Mouse (Mus musculus) brown adipose tissue, adult 24 weeks (tissue): ENCODE results near the gene Col9a3. TPM values are rescaled to one million over a fixed set of nuclear protein-coding genes. Genes with fewer than 3 reads are reported as not detected.

Experiments used
- H3K27ac ChIP-seq: fragments of 200-500 bp; replicated peaks from 2 replicates; pipeline ENCODE4 v1.5.1; 2012; ENCODE audit warnings: low read depth, mild to moderate bottlenecking, low read length
- H3K4me1 ChIP-seq: fragments of 200-500 bp; 2 replicates; pipeline ENCODE4 v1.6.1; 2012; ENCODE audit warnings: low read length, mixed read lengths; ENCODE audit not compliant: control insufficient read depth, insufficient read depth, insufficient read length
- H3K4me3 ChIP-seq: fragments of 200-500 bp; 2 replicates; pipeline ENCODE4 v1.5.1; 2012; ENCODE audit warnings: low read depth, mild to moderate bottlenecking, low read length, moderate library complexity; ENCODE audit not compliant: insufficient read depth
- polyA plus RNA-seq: library from polyadenylated mRNA; stranded (reverse); fragments of >200 nt; gene quantifications from 2 replicates; pipeline ENCODE4 v1.2.4, GENCODE M21; 2012; ENCODE audit not compliant: missing spikeins, insufficient read depth, insufficient read length

Gene Col9a3
- polyA plus RNA-seq, 1 experiment: not detected

DNA sequence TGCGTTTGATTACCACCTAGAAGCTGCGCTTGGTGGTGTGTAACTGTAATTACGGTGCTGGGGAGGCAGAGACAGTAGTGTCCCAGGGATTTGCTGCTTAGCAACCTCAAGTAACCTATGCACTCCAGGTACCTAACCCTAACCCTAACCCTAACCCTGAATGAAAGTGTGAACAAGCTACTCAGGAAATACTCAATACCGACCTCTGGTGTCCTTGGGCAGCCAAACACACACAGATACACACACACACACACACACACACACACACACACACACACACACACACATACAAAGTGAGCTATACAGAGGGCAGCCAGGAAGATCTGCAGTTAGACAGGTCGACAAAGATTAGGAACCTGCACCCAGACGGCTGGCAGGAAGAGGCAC is 8.9 kb upstream of the Col9a3 start:
- Histone ChIP-seq H3K4me1 (peaks cover 4% of the 10 kb centered on the region; the same call in 1 of the 2 replicates), H3K27ac (no peak overlapping the region), H3K4me3 (peak overlapping the region; percentile 97)

DNA sequence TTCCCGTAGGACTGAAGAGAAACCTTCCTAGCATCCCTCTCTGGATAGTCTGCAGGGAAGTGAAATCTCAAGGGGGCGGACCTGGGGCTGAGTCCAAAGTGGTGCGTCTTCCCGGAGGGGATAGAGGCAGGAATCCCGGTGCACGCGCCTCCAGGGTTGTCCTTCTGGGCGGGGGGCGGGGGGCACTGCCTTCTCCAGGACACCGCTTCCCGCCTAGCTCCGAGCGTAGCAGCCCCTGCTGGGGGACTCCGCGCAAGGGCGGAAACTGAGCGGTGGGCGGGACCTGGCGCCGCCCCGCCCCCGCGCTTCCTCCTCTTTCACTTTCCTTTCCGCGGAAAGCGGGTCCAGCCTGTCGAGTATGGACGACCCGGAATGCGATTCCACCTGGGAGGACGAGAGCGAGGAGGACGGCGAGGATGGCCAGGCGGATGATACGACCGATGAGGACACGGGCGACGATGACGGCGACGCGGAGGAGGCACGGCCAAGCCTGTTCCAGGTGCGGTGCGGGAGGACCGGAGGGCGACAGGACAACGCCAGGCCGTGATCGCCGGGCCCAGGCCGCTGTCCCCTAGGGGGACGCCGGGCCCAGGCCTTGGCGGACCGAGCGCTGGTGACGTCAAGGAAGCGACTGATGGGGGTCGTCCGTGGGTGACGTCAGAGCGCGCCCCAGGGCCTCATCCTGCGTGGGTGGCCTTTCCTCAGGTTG is 8.3 kb upstream of the Col9a3 start, which contains the start of gene Ogfr:
Gene Ogfr (plus strand): TSS at position 123 of the 709 bp plus-strand sequence.
- Histone ChIP-seq H3K4me3 (peak within 1 kb of the TSS; percentile 97), H3K4me1 (peaks cover 4% of the 10 kb centered on the region; the same call in 1 of the 2 replicates), H3K27ac (peak within 1 kb of the TSS; percentile 96)

DNA sequence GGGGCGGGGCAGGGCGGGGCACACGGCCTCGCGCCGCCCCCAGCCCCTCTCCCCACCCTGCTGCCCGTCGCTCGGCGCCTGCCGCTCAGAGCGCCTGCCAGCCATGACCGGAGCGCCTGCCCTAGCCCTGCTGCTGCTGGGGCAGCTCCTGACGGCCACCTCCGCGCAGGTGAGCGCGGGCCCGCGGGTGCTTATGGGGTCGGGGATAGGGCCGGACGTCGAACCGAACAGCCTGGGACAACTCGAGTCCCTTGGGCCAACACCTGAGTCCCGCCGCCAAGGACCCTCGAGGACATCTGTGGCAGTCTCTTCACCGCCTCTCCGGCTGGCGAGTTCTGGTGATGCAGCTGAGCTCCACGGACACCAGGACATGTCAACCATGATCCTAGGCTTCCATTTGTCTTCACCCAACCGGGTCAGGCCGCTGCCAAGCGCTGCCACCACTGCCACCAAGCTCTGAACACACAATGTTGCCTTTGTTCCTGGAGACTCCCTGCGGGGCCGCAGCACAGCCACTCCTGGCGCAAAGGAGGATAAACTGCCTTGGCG is 641 bp downstream of the Col9a3 start:
- Histone ChIP-seq H3K4me3 (no peak overlapping the region), H3K4me1 (no peaks in the 10 kb centered on the region), H3K27ac (no peak overlapping the region)

DNA sequence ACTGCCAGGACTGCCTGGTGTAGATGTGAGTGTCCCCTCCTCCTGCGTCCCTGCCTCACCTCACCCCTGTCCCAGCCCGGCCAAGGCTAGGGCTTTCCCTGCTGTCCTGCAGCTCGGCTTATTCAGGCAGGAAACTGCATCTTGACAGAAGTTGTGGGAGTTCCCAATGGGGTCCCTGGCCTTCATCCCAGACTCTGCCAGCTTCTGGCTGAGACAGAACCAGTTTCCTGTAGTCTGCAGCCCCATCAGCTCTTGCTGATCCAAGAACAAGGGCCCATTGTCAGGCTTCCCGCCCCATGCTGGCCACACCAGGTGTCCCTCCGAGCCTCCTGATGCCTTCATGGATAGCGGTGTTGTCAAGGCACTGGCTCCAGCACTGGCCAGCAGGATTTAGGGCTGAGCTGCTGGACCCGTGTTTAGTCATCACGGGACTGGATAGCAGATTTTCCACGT is 3.0 kb downstream of the Col9a3 start:
- no peaks in the 10 kb centered on the region for H3K4me1 ChIP-seq
- H3K4me3 ChIP-seq: no peak overlapping the region
- no peak overlapping the region for H3K27ac ChIP-seq

GRCm38 (mm10) chr2:180604781-180605180 is 7.2 kb downstream of the Col9a3 start:
- H3K4me3 ChIP-seq: no peak overlapping the region

DNA sequence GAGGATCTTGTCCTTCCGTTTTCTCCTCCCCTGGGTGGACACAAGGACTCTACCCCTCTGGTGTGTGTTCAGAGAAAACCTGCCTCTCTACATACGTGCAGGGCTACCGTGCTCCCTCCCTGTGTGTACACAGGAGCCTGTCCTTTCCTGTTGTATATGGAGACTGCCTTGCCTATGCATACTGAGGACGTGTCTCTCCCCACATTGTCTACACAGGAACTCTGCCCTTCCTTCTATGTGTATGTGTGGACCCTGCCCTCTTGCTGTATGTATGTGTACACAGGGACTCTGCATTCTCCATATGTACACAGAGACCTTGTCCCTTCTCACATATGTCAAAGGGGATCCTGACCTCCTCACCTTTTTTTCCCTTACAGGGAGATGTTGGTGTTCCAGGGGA is 12.7 kb downstream of the Col9a3 start:
- H3K4me1 ChIP-seq: no peaks in the 10 kb centered on the region
- no peak overlapping the region for H3K4me3 ChIP-seq
- no peak overlapping the region for H3K27ac ChIP-seq

More at GRCm38 (mm10) chr2:180604781-180605180, 7.2 kb downstream of the Col9a3 start:
- no peak overlapping the region for H3K27ac ChIP-seq
- no peaks in the 10 kb centered on the region for H3K4me1 ChIP-seq

DNA sequence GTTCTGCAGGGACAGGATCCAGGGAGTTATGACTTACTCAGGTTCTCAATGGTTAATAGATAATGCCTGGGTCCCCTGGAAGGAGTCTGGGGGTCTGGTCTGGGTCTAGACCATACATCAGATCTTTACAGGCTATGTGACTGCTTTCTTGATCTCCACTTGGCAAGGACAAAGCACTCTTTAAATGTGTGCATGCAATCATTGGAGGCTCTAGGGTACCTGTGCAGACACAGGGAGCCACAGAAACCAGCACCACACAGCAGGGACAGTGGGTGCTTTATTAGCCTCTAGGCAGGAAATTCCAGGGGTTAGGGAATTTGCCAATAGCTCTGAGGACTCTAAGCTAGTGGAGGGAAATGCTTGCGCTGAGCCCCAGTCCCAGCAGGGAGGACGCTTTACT is 14.3 kb downstream of the Col9a3 start:
- no peak overlapping the region for H3K27ac ChIP-seq

DNA sequence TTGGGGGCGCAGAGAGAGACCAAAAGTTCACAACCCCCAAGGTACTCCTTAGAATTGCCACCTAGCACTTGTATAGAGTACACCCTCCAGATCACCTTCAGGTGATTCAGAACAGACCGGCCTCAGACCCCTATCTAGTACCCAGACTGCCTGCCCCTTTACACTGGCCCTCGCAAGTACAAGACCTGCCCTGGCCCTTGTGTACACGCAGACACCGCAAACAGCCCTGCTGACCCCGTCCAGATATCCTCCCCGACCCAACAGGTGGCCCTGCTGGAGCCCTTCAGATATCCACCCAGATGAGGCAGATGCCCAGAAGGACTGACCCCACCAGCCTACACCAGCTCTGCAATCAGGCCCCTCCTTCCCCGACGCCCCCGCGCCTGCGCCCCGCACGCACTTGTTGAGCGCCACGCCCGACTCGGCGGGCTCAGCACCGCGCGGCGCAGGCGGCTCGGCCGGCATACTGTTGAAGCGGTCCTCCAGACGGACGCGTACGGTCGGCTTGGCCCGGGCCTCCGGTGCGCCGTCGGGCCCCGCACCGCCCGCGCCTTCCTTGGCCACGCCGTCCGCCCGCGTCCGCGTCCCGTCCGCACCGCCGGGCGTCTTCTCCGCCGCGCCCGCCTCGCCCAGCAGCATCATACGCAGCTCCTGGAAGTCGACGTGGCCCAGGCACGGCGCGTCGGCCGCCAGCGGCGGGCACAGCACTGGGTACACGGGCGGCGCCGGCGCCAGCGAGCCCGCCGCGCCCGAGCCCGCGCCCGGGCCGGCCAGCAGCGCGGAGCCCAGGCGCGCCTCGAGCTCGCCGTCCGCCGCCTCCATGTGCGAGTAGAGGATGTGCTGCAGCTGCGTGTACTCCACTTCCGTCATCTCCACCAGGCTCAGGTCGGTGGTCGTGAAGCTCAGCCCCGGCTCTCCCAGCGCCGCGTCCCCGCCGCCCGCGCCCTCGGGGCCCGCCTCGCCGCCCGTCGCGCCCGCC is 44.3 kb downstream of the Col9a3 start:
- Histone ChIP-seq H3K4me3 (no peak overlapping the region), H3K27ac (no peak overlapping the region), H3K4me1 (no peaks in the 10 kb centered on the region)

More for the DNA sequence above, 14.3 kb downstream of the Col9a3 start:
- no peaks in the 10 kb centered on the region for H3K4me1 ChIP-seq
- H3K4me3 ChIP-seq: no peak overlapping the region

- H3K4me1 ChIP-seq: no peaks in the 10 kb centered on the region
- H3K4me3 ChIP-seq: no peak within 1 kb of the TSS
- no peak within 1 kb of the TSS for H3K27ac ChIP-seq
Observed at GRCm38 (mm10) chr2:180642555-180643260, 45.1 kb downstream of the Col9a3 start, which contains the start of gene Tcfl5. TSS of gene Tcfl5 (minus strand) at chr2:180642708.

DNA sequence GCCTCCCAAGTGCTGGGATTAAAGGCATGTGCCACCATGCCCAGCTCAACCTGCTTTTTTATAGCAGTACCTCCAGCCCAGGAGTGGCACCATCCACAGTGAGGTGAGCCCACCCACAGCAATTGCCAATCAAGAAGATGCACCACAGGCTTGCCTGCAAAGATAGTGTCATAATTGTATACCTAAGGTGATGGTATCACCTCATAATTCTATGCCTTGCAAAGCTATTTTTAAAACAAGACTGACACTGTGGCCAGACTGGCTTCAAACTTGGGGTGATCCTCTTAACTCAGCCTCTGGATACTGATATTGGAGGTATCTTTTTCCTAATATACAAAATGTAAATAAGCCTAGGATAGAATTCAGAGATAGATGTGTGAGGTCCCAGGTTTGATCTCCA is 46.0 kb downstream of the Col9a3 start:
- H3K27ac ChIP-seq: no peak overlapping the region
- H3K4me1 ChIP-seq: no peaks in the 10 kb centered on the region
- no peak overlapping the region for H3K4me3 ChIP-seq

- Histone ChIP-seq H3K4me3 (no peak overlapping the region), H3K4me1 (no peaks in the 10 kb centered on the region), H3K27ac (no peak overlapping the region)
Observed at GRCm38 (mm10) chr2:180646841-180647240, 49.3 kb downstream of the Col9a3 start.

DNA sequence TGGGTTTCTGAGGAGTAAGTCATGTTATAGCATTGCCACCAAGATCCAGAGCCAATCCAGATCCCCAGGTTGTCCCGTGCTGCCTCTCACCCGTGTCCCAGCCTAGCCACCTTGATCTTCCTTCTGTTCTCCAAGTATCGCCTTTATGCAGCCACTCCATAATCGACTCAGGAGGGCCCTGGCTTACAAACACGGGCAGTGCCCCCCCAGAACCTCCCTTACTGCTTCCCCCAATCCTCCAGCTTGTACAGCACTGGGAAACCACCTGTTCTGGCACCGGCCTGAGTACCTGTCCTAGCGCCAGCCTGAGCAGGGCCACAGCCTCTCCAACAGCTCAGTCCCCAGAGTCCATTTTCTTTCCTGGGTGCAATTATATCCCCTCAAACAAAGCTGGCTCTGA is 57.1 kb downstream of the Col9a3 start:
- Histone ChIP-seq H3K4me3 (no peak overlapping the region), H3K4me1 (peaks cover under 1% of the 10 kb centered on the region), H3K27ac (no peak overlapping the region)

GRCm38 (mm10) chr2:180655150-180655549 is 57.6 kb downstream of the Col9a3 start:
- Histone ChIP-seq H3K4me1 (peaks cover 2% of the 10 kb centered on the region), H3K27ac (no peak overlapping the region), H3K4me3 (no peak overlapping the region)

GRCm38 (mm10) chr2:180657394-180658013 is 59.9 kb downstream of the Col9a3 start:
- no peak overlapping the region for H3K4me3 ChIP-seq
- H3K4me1 ChIP-seq: peaks cover 2% of the 10 kb centered on the region
- no peak overlapping the region for H3K27ac ChIP-seq
